Mouse (Mus musculus) stomach, embryonic 16.5 days (tissue): ENCODE results near the gene Med27. TPM values are rescaled to one million over a fixed set of nuclear protein-coding genes. Genes with fewer than 3 reads are reported as not detected.

Source experiments
- ATAC-seq: fragments of 200-750 bp; cut with Nextera tagmentation; 2 replicates; pipeline ENCODE4 v1.8.0; 2017; ENCODE audit warnings: moderate number of reproducible peaks, moderate TSS enrichment; ENCODE audit not compliant: insufficient read depth, low FRiP score
- H3K27ac ChIP-seq: fragments of 300-500 bp; sonication (generic); 2 replicates; pipeline ENCODE4 v1.5.1; 2014; ENCODE audit warnings: low read length
- H3K27me3 ChIP-seq: fragments of 300-500 bp; sonication (generic); 2 replicates; pipeline ENCODE4 v1.6.1; 2014; ENCODE audit warnings: low read length, control low read depth, mixed read lengths; ENCODE audit not compliant: control insufficient read depth, insufficient read depth
- H3K36me3 ChIP-seq: fragments of 300-500 bp; sonication (generic); 2 replicates; pipeline ENCODE4 v1.6.1; 2014; ENCODE audit warnings: low read length; ENCODE audit not compliant: control insufficient read depth, insufficient read depth
- H3K4me1 ChIP-seq: fragments of 300-500 bp; sonication (generic); 2 replicates; pipeline ENCODE4 v1.6.1; 2014; ENCODE audit warnings: low read length, control low read depth, mixed read lengths; ENCODE audit not compliant: control insufficient read depth, insufficient read depth
- H3K4me2 ChIP-seq: fragments of 300-500 bp; sonication (generic); 2 replicates; pipeline ENCODE4 v1.6.1; 2014; ENCODE audit warnings: low read depth, low read length, mixed read lengths
- H3K4me3 ChIP-seq: fragments of 300-500 bp; sonication (generic); replicated peaks from 2 replicates; pipeline ENCODE4 v1.5.1; 2014; ENCODE audit warnings: mild to moderate bottlenecking, low read length
- H3K9ac ChIP-seq: fragments of 300-500 bp; sonication (generic); 2 replicates; pipeline ENCODE4 v1.6.1; 2014; ENCODE audit warnings: low read length
- H3K9me3 ChIP-seq: fragments of 300-500 bp; sonication (generic); replicated peaks from 2 replicates; pipeline ENCODE4 v1.6.1; 2016; ENCODE audit warnings: low read length, control low read depth; ENCODE audit not compliant: control insufficient read depth
- WGBS: fragments of 180-500 bp; shearing (Covaris S2); extraction: QIAGEN DNeasy Blood & Tissue Kit; methylation state at CpG from one replicate; pipeline ENCODE4 v1.1.7; 2014; 5-methylcytosine and 5-hydroxymethylcytosine counted together
- polyA plus RNA-seq: library from polyadenylated mRNA; unstranded; fragments of >200 nt; fragmentation: Nextera tagmentation; extraction: Ambion mirVana; gene quantifications from 2 replicates; pipeline ENCODE4 v1.2.1, GENCODE M21; 2015

Med27 gene
- polyA plus RNA-seq, 1 experiment from 2014 or later, result 37.0 TPM

- Histone ChIP-seq H3K4me2 (no peak overlapping the region), H3K36me3 (no peaks in the 10 kb centered on the region), H3K9me3 (no peaks in the 10 kb centered on the region), H3K4me3 (no peak overlapping the region), H3K27me3 (no peaks in the 10 kb centered on the region), H3K9ac (no peak overlapping the region), H3K4me1 (no peaks in the 10 kb centered on the region), H3K27ac (no peak overlapping the region)
- no peak for ATAC-seq
- WGBS, result 67% methylated on average over 6 of the region's 6 CpGs
Measured at GRCm38 (mm10) chr2:29504848-29505247, 158.2 kb downstream of the Med27 start.

- Histone ChIP-seq H3K27me3 (no peaks in the 10 kb centered on the region), H3K4me3 (no peak overlapping the region)
- WGBS, result 68% methylated on average over 4 of the region's 4 CpGs
Measured at GRCm38 (mm10) chr2:29506411-29506810, 159.8 kb downstream of the Med27 start.

GRCm38 (mm10) chr2:29513131-29513530 is 166.5 kb downstream of the Med27 start:
- Histone ChIP-seq H3K4me3 (no peak overlapping the region), H3K9ac (no peak overlapping the region), H3K4me1 (0 out of 2 replicates have a peak, but pooled peaks cover 3% of the 10 kb centered on the region), H3K4me2 (no peak overlapping the region), H3K9me3 (no peaks in the 10 kb centered on the region), H3K27ac (no peak overlapping the region), H3K36me3 (no peaks in the 10 kb centered on the region), H3K27me3 (no peaks in the 10 kb centered on the region)
- no peak for ATAC-seq
- WGBS, result 40% methylated on average over 7 of the region's 7 CpGs

More at GRCm38 (mm10) chr2:29506411-29506810, 159.8 kb downstream of the Med27 start:
- Histone ChIP-seq H3K9ac (no peak overlapping the region), H3K36me3 (no peaks in the 10 kb centered on the region), H3K27ac (no peak overlapping the region), H3K9me3 (no peaks in the 10 kb centered on the region), H3K4me2 (no peak overlapping the region), H3K4me1 (no peaks in the 10 kb centered on the region)
- ATAC-seq, result no peak

- 0 out of 2 replicates have a peak, but pooled peaks cover 3% of the 10 kb centered on the region for H3K4me1 ChIP-seq
- no peak for ATAC-seq
- no peak overlapping the region for H3K4me2 ChIP-seq
- H3K4me3 ChIP-seq, result no peak overlapping the region
- no peak overlapping the region for H3K27ac ChIP-seq
- H3K9me3 ChIP-seq, result no peaks in the 10 kb centered on the region
- no peak overlapping the region for H3K9ac ChIP-seq
- H3K36me3 ChIP-seq, result no peaks in the 10 kb centered on the region
- H3K27me3 ChIP-seq, result no peaks in the 10 kb centered on the region
- 81% methylated on average over 6 of the region's 6 CpGs for WGBS
Measured at GRCm38 (mm10) chr2:29514836-29515235, 168.2 kb downstream of the Med27 start.

- Histone ChIP-seq H3K9ac (no peak overlapping the region), H3K4me2 (no peak overlapping the region), H3K9me3 (no peaks in the 10 kb centered on the region), H3K27ac (no peak overlapping the region), H3K27me3 (no peaks in the 10 kb centered on the region), H3K4me3 (no peak overlapping the region), H3K4me1 (0 out of 2 replicates have a peak, but pooled peaks cover 3% of the 10 kb centered on the region), H3K36me3 (no peaks in the 10 kb centered on the region)
- 80% methylated on average over 4 of the region's 4 CpGs for WGBS
- ATAC-seq, result peak; percentile 38
Measured at GRCm38 (mm10) chr2:29515831-29516447, 169.3 kb downstream of the Med27 start.

- no peak for ATAC-seq
- Histone ChIP-seq H3K27ac (no peak overlapping the region), H3K4me3 (no peak overlapping the region), H3K4me1 (0 out of 2 replicates have a peak, but pooled peaks cover 3% of the 10 kb centered on the region), H3K27me3 (no peaks in the 10 kb centered on the region), H3K4me2 (no peak overlapping the region), H3K9me3 (no peaks in the 10 kb centered on the region), H3K36me3 (no peaks in the 10 kb centered on the region), H3K9ac (no peak overlapping the region)
- 36% methylated on average over 9 of the region's 9 CpGs for WGBS
Measured at GRCm38 (mm10) chr2:29516621-29517170, 170.1 kb downstream of the Med27 start.

- H3K4me1 ChIP-seq, result 0 out of 2 replicates have a peak, but pooled peaks cover 3% of the 10 kb centered on the region
- H3K9ac ChIP-seq, result no peak overlapping the region
- no peaks in the 10 kb centered on the region for H3K9me3 ChIP-seq
- 57% methylated on average over 3 of the region's 3 CpGs for WGBS
- H3K36me3 ChIP-seq, result no peaks in the 10 kb centered on the region
- no peaks in the 10 kb centered on the region for H3K27me3 ChIP-seq
- no peak overlapping the region for H3K27ac ChIP-seq
- H3K4me3 ChIP-seq, result no peak overlapping the region
- ATAC-seq, result no peak
- H3K4me2 ChIP-seq, result no peak overlapping the region
Measured at GRCm38 (mm10) chr2:29519402-29519801, 172.8 kb downstream of the Med27 start.

GRCm38 (mm10) chr2:29520206-29520605 is 173.6 kb downstream of the Med27 start:
- Histone ChIP-seq H3K4me1 (0 out of 2 replicates have a peak, but pooled peaks cover 3% of the 10 kb centered on the region), H3K27me3 (no peaks in the 10 kb centered on the region), H3K4me3 (no peak overlapping the region), H3K36me3 (no peaks in the 10 kb centered on the region), H3K9me3 (no peaks in the 10 kb centered on the region), H3K27ac (no peak overlapping the region), H3K9ac (no peak overlapping the region), H3K4me2 (no peak overlapping the region)
- no peak for ATAC-seq
- 84% methylated on average over 6 of the region's 6 CpGs for WGBS

- Histone ChIP-seq H3K27me3 (no peaks in the 10 kb centered on the region), H3K9ac (no peak overlapping the region), H3K4me1 (0 out of 2 replicates have a peak, but pooled peaks cover under 1% of the 10 kb centered on the region), H3K27ac (no peak overlapping the region), H3K4me2 (no peak overlapping the region), H3K36me3 (no peaks in the 10 kb centered on the region), H3K4me3 (no peak overlapping the region), H3K9me3 (no peaks in the 10 kb centered on the region)
- no peak for ATAC-seq
- WGBS, result 85% methylated on average over 7 of the region's 7 CpGs
Measured at GRCm38 (mm10) chr2:29521486-29521885, 174.9 kb downstream of the Med27 start.
